Mouse (Mus musculus) forebrain, embryonic 14.5 days (tissue): ENCODE results near the gene Olfr150. TPM values are rescaled to one million over a fixed set of nuclear protein-coding genes. Genes with fewer than 3 reads are reported as not detected.
A peak's percentile ranks its signal among the peaks of the same experiment; 100 is the strongest.
"Not testable (repeated sequence)": the region's sequence is repeated elsewhere in the genome, so short reads cannot be mapped to it uniquely, and the experiment has no call there.

Experiments
- ATAC-seq: fragments of 200-750 bp; cut with Nextera tagmentation; 2 replicates; pipeline ENCODE4 v1.8.0; 2017; ENCODE audit warnings: mild to moderate bottlenecking, moderate library complexity
- DNase-seq: peaks from one replicate; pipeline ENCODE4 v3.0.0-alpha.2; 2015; ENCODE audit warnings: low spot score
- H3K27ac ChIP-seq: fragments of 300-500 bp; sonication (generic); 2 replicates; pipeline ENCODE4 v1.5.1; 2014; ENCODE audit warnings: low read depth, mild to moderate bottlenecking, control low read depth, low read length, moderate library complexity
- H3K27me3 ChIP-seq: fragments of 300-500 bp; sonication (generic); replicated peaks from 2 replicates; pipeline ENCODE4 v1.6.1; 2014; ENCODE audit warnings: low read length, control low read depth, mixed read lengths; ENCODE audit not compliant: control insufficient read depth, insufficient read depth
- H3K36me3 ChIP-seq: fragments of 300-500 bp; sonication (generic); 2 replicates; pipeline ENCODE4 v1.6.1; 2014; ENCODE audit warnings: low read length, control low read depth; ENCODE audit not compliant: control insufficient read depth, insufficient read depth
- H3K4me1 ChIP-seq: fragments of 300-500 bp; sonication (generic); 2 replicates; pipeline ENCODE4 v1.6.1; 2014; ENCODE audit warnings: antibody characterized with exemption, low read length, control low read depth; ENCODE audit not compliant: control insufficient read depth, insufficient read depth
- H3K4me2 ChIP-seq: fragments of 300-500 bp; sonication (generic); 2 replicates; pipeline ENCODE4 v1.6.1; 2014; ENCODE audit warnings: mild to moderate bottlenecking, control low read depth, low read length
- H3K4me3 ChIP-seq: fragments of 300-500 bp; sonication (generic); 2 replicates; pipeline ENCODE4 v1.5.1; 2014; ENCODE audit warnings: low read depth, low read length, control low read depth
- H3K9ac ChIP-seq: fragments of 300-500 bp; sonication (generic); 2 replicates; pipeline ENCODE4 v1.6.1; 2014; ENCODE audit warnings: mild to moderate bottlenecking, low read length, control low read depth, moderate library complexity
- H3K9me3 ChIP-seq: fragments of 300-500 bp; sonication (generic); replicated peaks from 2 replicates; pipeline ENCODE4 v1.6.1; 2016; ENCODE audit warnings: low read length, control low read depth, mixed read lengths; ENCODE audit not compliant: control insufficient read depth
- WGBS: fragments of 180-500 bp; shearing (Covaris S2); extraction: QIAGEN DNeasy Blood & Tissue Kit; methylation state at CpG from one replicate; pipeline ENCODE4 v1.1.7; 2014; 5-methylcytosine and 5-hydroxymethylcytosine counted together
- polyA plus RNA-seq: library from polyadenylated mRNA; unstranded; fragments of >200 nt; fragmentation: Nextera tagmentation; extraction: Ambion mirVana; gene quantifications from 2 replicates; pipeline ENCODE4 v1.2.1, GENCODE M21; 2014

Olfr150 gene
- not detected in 2 replicates for polyA plus RNA-seq

DNA sequence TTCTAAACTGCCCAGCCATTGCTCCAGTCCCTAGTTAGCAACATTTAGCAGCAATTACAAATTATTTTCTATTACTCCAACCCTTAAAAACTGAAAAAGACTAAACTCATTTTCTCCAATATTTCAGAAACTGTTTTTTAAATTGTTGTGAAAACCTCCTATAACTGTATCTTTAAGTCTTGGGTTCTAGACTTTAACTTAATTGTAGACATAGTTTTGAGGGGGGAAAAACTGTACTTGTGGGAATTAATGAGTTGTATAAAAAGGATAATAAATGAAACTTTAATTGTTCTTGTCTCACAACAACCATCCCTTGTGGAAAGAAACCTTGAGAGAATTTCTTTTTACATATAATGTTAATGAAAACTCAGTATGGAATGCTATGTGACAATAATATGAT lies at the start of gene Olfr150:
Gene Olfr150 (plus strand): TSS at position 301 of the 400 bp plus-strand sequence.
- H3K27me3 ChIP-seq = no peaks in the 10 kb centered on the region
- H3K36me3 ChIP-seq = no peaks in the 10 kb centered on the region
- no peak for ATAC-seq
- H3K4me3 ChIP-seq = no peak within 1 kb of the TSS
- H3K4me2 ChIP-seq = no peak within 1 kb of the TSS
- no peak for DNase-seq
- H3K27ac ChIP-seq = no peak within 1 kb of the TSS
- H3K9ac ChIP-seq = no peak within 1 kb of the TSS
- H3K4me1 ChIP-seq = no peaks in the 10 kb centered on the region
- no peaks in the 10 kb centered on the region for H3K9me3 ChIP-seq

DNA sequence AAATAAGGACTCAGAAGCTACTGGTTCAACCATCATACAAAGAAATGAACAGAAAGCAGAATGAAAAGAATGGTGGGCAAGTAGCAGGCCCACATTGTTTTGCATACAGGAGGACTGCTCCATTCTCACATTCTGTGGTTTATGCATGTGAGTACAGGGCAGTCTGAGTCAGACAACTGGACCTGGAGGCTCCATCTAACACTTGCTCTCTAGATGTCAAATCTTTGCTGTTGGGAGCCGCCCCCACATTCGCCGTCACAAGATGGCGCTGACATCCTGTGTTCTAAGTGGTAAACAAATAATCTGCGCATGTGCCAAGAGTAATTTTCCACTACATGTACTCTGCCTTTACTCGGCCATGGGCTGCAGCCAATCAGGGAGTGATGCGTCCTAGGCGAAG lies 29.7 kb upstream of the Olfr150 start:
- not testable (repeated sequence) for DNase-seq, H3K27ac ChIP-seq
- WGBS = 87% methylated on average over 6 of the region's 8 CpGs

DNA sequence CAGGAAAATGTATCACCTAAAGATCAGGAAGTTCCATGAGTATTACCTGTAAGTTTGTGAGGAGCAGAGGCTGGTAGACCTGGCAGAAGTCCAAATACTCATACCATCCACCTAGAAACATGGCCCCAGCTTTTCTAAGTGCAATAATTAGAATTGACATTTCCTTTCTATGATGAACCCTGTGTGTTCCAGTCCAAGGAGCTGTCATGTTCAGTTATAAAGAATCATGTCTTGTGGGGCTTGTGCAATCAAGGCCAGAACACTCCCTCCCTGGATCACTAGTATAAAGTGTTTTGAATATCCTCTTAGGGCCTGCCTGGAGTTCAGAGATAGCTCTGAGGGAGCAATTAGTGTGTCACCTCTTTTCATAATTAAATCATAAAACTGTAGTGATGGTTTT lies 23.8 kb upstream of the Olfr150 start, which contains the start of gene Olfr149:
Gene Olfr149 (minus strand): TSS at position 101 of the 400 bp plus-strand sequence.
- H3K27me3 ChIP-seq = no peaks in the 10 kb centered on the region
- no peak for ATAC-seq
- no peak for DNase-seq
- H3K4me1 ChIP-seq = no peaks in the 10 kb centered on the region
- H3K4me3 ChIP-seq = no peak within 1 kb of the TSS
- H3K9ac ChIP-seq = no peak within 1 kb of the TSS
- no peaks in the 10 kb centered on the region for H3K9me3 ChIP-seq
- H3K27ac ChIP-seq = no peak within 1 kb of the TSS
- no peak within 1 kb of the TSS for H3K4me2 ChIP-seq
- no peaks in the 10 kb centered on the region for H3K36me3 ChIP-seq

More for the DNA sequence above, 29.7 kb upstream of the Olfr150 start:
- not testable (repeated sequence) for H3K9ac ChIP-seq, H3K9me3 ChIP-seq, H3K4me2 ChIP-seq, H3K4me1 ChIP-seq, ATAC-seq, H3K4me3 ChIP-seq, H3K36me3 ChIP-seq, H3K27me3 ChIP-seq

DNA sequence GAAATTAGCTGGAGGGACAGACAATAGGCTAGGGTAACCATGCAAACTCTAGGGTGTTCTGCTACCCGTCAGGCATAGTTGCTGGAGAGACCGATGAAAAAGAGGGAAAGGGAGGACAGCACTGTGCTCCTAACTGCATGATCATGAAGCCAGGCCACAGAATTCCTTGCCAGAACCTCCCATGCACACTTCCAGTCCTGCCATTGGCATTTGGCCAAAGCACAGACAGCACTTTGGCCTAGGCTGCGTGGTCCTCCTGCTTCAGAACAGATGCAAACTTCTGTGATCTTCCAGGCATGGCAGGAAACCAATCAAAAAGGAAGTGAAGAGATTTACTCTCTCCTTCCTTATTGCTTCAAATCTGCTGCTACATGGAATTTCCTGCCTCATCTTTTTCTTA lies 21.8 kb upstream of the Olfr150 start:
- Histone ChIP-seq H3K27ac (no peak overlapping the region), H3K4me2 (no peak overlapping the region), H3K9me3 (no peaks in the 10 kb centered on the region), H3K27me3 (no peaks in the 10 kb centered on the region), H3K4me3 (no peak overlapping the region), H3K9ac (no peak overlapping the region), H3K4me1 (no peaks in the 10 kb centered on the region), H3K36me3 (no peaks in the 10 kb centered on the region)
- peak; percentile 3 for DNase-seq
- no peak for ATAC-seq
- 70% methylated on average over 3 of the region's 3 CpGs for WGBS

DNA sequence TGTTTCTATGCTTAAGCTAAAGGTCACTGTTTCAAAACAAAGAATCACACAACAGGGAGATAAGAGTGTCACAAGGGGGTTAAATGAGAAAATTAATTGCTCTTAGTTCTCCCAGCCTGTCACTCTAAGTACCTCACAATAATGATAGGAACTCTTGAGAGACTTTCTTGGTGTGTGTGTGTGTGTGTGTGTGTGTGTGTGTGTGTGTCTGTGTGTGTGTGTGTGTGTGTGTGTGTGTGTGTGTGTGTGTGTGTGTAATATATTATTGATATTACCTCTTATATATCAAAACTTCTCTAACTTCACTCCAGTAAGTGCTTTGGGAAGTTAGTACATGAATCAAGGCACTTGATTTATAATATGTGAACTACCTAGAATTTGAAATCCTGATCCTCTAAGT lies 19.7 kb upstream of the Olfr150 start, which contains the start of gene Olfr965:
Gene Olfr965 (plus strand): TSS at position 301 of the 400 bp plus-strand sequence.
- Histone ChIP-seq H3K9me3 (no peaks in the 10 kb centered on the region), H3K27me3 (no peaks in the 10 kb centered on the region), H3K4me1 (no peaks in the 10 kb centered on the region), H3K27ac (no peak within 1 kb of the TSS), H3K9ac (no peak within 1 kb of the TSS), H3K36me3 (no peaks in the 10 kb centered on the region), H3K4me2 (no peak within 1 kb of the TSS), H3K4me3 (no peak within 1 kb of the TSS)
- ATAC-seq (no peak), DNase-seq (no peak)

DNA sequence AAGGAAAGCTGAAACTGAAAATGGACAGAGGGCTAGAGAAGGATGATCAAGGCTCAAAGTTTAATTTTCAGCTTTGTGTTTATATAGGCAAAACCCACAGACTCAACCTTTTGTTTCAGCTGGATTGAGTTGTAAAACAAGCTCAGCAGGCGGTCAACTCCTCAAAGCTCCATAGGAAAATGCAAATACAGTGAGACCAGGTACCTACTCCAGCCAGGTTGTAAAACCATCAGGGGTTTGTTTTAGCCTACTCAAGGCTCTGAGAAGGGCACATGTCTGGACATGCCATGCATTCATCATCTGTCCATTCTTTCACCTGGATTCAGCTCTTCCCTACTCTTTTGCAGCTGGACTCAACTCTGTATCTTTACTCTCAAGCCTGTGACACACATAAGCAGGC lies 10.0 kb downstream of the Olfr150 start:
- WGBS = 97% methylated on average over 1 of the region's 1 CpGs
- Histone ChIP-seq H3K27me3 (no peaks in the 10 kb centered on the region), H3K27ac (no peak overlapping the region)

DNA sequence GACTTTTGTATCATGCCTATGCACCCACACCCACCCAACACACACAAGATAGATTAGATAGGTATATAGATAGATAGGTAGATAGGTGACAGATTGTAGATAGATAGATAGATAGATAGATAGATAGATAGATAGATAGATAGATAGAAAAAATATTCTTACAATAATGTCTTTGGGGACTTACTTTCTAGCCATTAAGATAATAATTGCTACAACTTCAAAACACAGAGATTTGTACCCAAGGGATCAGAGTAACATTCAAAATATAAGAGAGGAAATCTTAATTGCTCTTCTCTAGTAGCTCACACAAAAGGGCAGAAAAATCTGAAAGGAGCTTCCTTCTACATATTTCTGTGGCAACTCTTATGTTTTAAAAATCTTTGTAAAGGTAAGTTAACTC lies 15.2 kb downstream of the Olfr150 start, which contains the start of gene Olfr967:
Gene Olfr967 (plus strand): TSS at position 301 of the 400 bp plus-strand sequence.
- Histone ChIP-seq H3K9me3 (no peaks in the 10 kb centered on the region), H3K4me3 (no peak within 1 kb of the TSS), H3K27ac (no peak within 1 kb of the TSS), H3K4me2 (no peak within 1 kb of the TSS), H3K4me1 (no peaks in the 10 kb centered on the region), H3K9ac (no peak within 1 kb of the TSS), H3K36me3 (no peaks in the 10 kb centered on the region), H3K27me3 (no peaks in the 10 kb centered on the region)
- DNase-seq (no peak), ATAC-seq (no peak)

More for the DNA sequence above, 10.0 kb downstream of the Olfr150 start:
- Histone ChIP-seq H3K9me3 (no peaks in the 10 kb centered on the region), H3K4me1 (no peaks in the 10 kb centered on the region), H3K4me2 (no peak overlapping the region), H3K36me3 (no peaks in the 10 kb centered on the region), H3K9ac (no peak overlapping the region), H3K4me3 (no peak overlapping the region)
- no peak for DNase-seq
- ATAC-seq = no peak

DNA sequence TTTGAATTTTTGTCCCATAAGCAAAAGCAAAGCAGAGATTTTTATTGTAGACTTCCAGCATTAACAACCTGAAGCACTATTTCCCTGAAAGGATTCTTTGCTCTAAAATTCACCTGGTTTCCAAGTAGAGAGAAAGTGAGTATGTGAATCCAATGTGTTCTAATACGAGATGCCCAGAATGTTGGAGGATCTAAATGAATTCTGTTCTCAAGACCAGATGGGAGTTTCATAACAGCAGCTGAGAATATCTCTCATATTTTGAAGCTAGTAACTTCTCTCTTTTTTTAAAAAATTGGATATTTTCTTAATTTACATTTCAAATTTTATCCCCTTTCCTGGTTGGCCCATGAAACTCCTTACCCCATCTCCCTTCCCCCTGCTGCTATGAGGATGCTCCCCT lies 15.7 kb downstream of the Olfr150 start:
- no peaks in the 10 kb centered on the region for H3K9me3 ChIP-seq
- no peak overlapping the region for H3K9ac ChIP-seq
- H3K27me3 ChIP-seq = no peaks in the 10 kb centered on the region
- H3K4me1 ChIP-seq = no peaks in the 10 kb centered on the region
- no peak overlapping the region for H3K27ac ChIP-seq
- DNase-seq = no peak
- no peak overlapping the region for H3K4me2 ChIP-seq
- no peak for ATAC-seq
- H3K4me3 ChIP-seq = no peak overlapping the region
- WGBS = 86% methylated on average over 1 of the region's 1 CpGs
- H3K36me3 ChIP-seq = no peaks in the 10 kb centered on the region

DNA sequence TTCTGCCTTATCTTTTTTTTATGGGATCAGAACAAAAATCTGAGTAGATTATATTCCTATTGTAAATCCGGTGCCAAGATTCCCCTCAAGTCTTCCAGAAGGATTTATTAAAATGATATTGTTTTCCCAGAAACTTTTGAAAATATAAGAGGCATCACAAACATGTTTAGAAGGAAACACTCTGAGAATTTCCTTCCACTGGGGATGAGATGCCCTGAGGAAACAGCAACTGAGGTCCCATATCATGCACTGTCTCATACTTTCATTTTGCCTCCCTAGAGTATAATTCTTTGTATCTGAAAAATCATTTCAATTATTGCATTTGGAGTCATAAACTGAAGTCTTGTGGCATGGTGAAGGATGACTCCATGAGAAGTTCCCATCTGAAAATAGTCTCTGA lies 52.4 kb downstream of the Olfr150 start, which contains the start of gene Olfr968:
Gene Olfr968 (minus strand): TSS at position 101 of the 400 bp plus-strand sequence.
- WGBS = 85% methylated on average over 1 of the region's 1 CpGs
- ATAC-seq = no peak
- Histone ChIP-seq H3K9ac (no peak within 1 kb of the TSS), H3K27me3 (no peaks in the 10 kb centered on the region), H3K4me3 (no peak within 1 kb of the TSS), H3K27ac (no peak within 1 kb of the TSS), H3K4me1 (no peaks in the 10 kb centered on the region), H3K9me3 (no peaks in the 10 kb centered on the region), H3K4me2 (no peak within 1 kb of the TSS), H3K36me3 (no peaks in the 10 kb centered on the region)
- DNase-seq = no peak
